Mouse (Mus musculus): Measurements from ENCODE around the gene Slc5a5.

The Slc5a5 gene

GRCm38 (mm10) chr8:70892022-70892895 is at the start of gene Slc5a5:
Slc5a5 (minus strand) TSS chr8:70892757.
- no peak for DNase-seq

DNA sequence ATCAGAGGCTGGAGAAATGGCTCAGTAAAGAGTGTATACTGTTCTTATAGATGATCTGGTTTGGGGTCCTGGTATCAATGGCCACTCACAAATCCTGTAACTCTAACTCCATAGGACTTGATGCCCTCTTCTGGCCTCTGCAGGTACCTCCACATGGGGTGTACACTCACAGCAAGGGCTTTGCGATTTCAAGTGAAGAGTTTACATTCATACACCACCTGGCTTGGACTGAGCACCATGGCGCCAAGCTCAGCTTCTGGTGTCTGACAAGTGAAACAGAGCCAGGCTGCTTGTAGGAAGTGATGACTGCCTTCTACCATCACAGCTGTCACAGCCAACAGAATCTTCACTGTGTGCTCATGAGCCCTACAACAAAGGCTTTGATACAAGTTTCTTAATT is 48.9 kb upstream of the Slc5a5 start:
- DNase-seq, result no peak

- DNase-seq, result no peak
Observed at GRCm38 (mm10) chr8:70937200-70937599, 44.6 kb upstream of the Slc5a5 start.

- DNase-seq, result no peak
Observed at GRCm38 (mm10) chr8:70934786-70935185, 42.2 kb upstream of the Slc5a5 start.

- DNase-seq, result no peak
Observed at GRCm38 (mm10) chr8:70933036-70933435, 40.5 kb upstream of the Slc5a5 start.

DNA sequence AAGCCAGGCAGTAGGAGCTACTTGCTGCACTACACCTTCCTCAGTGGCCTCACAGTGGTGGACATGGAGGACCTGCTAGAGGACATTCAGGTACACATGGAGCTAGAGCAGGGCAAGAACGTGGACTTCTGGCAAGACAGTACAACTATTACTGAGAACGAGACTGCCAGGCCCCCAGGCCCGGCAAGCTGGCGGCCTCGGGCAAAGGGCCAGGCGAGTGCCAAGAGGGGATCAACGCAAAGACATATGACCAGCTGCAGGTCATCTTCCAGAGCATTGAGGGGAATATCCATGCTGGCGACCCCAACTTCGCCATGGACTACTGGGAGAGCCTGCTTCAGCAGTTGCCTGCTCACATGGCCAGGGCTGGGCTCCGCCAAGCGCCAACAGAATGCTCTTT is 39.2 kb upstream of the Slc5a5 start:
- DNase-seq, result no peak

DNA sequence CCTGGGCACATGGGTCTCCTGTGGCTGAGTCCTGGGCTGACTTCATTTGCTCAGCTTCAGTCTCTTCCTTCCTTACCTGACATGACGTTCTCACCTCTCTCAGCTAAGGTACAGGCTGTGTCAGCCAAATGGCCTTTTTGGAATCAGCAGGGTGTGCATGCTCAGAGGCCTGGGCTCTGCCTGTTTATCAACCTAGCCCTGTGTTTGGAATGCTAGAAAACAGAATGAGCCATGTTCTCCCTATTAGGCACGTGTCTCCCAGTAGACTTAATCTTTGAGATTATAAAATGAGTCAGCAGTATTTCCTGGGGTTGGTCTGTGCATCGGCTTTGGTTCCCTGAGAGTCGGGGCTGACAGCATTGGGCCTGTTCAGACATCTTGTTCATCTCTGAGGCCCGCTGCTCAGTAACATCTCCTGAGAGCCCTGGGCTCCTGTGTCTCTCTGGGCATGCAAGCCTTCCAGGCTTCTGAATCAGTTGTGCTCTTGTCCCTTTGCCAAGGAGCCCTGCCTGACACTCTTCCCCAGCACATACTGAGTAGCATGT is 36.3 kb upstream of the Slc5a5 start:
- no peak for DNase-seq

DNA sequence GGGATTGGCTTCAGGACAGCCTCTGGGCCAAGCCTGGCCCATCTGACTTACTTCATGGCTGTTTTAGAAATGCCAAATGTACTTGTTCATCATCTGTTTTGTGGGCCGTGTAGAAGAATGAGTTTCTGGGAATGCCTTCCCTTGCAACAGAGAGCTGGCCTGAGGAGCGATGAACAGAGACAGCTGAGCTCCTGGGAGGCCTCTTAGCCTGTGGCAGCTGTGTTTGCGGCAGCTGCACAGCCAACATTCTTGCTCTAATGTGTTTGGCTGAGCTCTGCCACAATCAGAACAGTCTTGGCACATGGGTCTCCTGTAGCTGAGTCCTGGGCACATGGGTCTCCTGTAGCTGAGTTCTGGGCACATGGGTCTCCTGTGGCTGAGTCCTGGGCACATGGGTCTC is 35.5 kb upstream of the Slc5a5 start:
- DNase-seq, result no peak

GRCm38 (mm10) chr8:70926396-70926795 is 33.8 kb upstream of the Slc5a5 start:
- DNase-seq, result no peak

DNA sequence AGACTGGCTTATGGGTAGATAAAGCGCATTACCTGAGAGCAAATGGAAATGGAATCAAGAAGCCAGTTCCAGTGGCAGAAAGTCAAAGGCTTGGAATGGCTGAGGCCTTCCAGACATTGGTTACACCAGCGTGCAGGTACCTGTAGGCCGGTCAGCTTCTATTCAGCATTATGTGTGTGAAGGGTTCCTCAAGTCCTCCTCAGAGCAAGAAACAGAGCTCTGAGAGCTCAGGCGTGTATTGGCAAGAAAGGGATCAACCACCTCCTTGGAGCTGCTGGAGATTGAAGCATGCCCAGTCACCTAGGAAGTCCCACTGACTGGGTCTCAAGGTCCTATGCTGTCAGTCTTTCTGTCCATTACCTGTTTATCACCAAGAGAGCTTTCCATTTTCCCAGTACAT is 33.2 kb upstream of the Slc5a5 start:
- DNase-seq, result no peak

DNA sequence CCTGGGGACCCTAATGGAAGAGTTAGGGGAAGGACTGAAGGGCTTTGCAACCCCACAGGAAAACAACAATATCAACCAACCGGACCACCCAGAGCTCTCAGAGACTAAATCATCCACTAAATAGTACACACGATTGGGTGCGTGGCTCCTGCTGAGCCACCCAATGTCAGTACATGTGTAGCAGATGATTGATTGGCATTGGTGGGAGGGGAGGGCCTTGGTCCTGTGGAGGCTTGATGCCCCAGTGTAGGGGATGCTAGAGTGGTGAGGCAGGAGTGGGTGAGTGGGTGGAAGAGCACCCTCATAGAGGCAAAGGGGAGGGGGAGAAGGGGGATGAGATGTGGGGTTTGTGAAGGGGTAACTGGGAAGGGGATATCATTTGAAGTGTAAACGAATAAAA is 31.6 kb upstream of the Slc5a5 start:
- no peak for DNase-seq

- no peak for DNase-seq
Observed at GRCm38 (mm10) chr8:70920049-70920922, 27.7 kb upstream of the Slc5a5 start.

GRCm38 (mm10) chr8:70914704-70915103 is 22.1 kb upstream of the Slc5a5 start:
- DNase-seq, result no peak

DNA sequence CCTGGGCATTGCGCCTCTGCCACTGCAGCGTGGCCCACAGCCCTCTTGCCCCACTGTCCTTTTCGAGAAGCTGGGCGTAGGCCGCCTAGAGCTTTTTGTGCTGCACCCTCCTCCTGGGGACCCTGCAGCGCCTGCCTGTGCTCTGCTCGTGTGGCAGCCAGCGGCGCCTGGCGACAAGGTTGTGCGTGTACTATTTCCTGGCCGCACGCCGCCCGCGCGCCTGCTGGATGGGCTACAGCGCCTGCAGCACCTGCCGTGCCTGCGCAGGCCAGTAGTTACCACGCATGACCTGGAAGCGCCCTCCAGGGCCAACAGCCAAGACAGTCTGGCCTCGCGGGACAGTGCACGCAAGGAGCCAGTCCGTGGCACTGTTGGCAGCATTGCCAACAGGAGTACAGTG is 21.0 kb upstream of the Slc5a5 start:
- DNase-seq, result no peak

DNA sequence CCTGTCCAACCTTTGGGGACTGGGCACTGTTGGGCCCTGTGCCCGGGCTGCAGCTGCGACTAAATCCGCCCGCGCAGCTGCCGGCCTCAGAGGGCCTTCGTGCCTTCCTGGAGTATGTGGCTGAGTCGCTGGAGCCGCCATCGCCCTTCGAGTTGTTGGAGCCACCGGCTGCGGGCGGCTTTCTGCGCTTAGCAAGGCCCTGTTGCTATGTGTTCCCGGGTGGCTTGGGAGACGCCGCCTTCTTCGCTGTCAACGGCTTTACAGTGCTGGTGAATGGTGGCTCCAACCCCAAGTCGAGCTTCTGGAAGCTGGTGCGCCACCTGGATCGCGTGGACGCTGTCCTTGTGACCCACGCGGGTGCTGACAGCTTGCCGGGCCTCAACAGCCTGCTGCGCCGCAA is 20.4 kb upstream of the Slc5a5 start:
- no peak for DNase-seq

- no peak for DNase-seq
Observed at GRCm38 (mm10) chr8:70911596-70911995, 19.0 kb upstream of the Slc5a5 start.

DNA sequence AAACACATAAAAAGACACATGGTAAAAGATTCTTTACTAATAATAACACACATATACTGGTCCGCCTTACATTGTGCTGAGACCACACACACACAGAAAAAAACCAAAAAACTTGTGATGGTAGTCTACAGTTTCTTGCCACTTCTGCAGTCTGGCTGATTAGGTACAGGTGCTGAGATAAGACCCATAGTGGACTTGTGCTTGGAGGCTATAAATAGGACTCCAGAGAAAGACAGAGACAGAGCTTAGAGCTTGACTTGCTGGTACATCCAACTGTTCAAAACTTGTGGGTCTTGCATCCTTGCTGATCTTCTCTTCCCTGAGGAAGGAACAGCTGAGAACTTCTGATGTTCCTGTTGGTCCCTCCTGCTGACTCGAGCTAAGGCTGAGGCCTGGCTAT is 15.0 kb upstream of the Slc5a5 start:
- no peak for DNase-seq

DNA sequence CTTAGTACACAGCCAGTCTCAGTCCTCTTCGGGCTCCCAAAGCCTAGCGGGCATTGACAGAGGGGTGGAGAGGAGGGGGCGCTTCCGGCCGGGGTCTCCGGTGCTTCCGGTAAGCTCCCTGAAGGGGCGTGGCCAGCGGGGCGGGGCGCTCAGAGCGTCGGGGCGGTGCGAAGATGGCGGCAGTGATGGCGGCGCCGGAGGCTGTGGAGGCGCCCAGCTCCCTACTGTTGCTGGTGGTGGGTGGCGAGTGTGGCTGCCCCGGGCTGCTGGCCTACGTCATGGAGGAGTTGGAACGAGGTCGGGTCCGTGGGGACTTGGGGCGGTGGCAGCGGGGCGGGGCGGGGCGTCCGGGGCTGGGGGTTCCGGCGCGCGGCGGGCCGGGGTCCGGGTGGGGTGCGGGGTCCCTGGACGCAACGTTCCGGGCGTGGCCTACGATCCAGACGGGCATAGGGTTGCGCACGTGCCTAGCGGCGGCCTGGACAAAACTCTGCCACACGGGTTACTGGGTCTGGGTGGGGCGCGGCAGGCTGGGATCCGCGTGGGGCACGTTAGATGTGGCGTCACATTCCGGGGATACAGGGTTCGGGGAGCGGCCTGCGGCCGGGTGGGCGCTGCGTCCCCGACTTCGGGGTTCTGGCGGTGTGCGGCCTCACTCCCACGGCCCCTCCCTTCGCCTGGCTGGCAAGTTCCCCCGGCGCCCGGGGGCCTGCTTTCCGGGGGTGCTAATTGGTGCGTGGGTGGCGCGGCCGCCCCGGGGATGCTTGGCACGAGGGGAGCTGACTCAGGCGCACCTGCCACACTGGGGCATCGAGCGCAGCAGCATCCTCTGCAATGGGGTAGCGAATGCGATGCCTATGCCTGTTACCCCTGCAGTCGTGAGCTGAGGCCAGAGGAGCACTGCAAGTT is 13.5 kb upstream of the Slc5a5 start, which contains the start of gene Map1s:
TSS of gene Map1s (plus strand) at position 102 of the 906 bp plus-strand sequence.
- peak; percentile 81 for DNase-seq

- DNase-seq, result no peak
Observed at GRCm38 (mm10) chr8:70905463-70905830, 12.9 kb upstream of the Slc5a5 start.

- peak; percentile 35 for DNase-seq
Observed at GRCm38 (mm10) chr8:70904532-70904931, 12.0 kb upstream of the Slc5a5 start.

- peak; percentile 3 for DNase-seq
Observed at GRCm38 (mm10) chr8:70903582-70903981, 11.0 kb upstream of the Slc5a5 start.

- DNase-seq, result peak; percentile 11
Observed at GRCm38 (mm10) chr8:70903112-70903511, 10.6 kb upstream of the Slc5a5 start.

DNA sequence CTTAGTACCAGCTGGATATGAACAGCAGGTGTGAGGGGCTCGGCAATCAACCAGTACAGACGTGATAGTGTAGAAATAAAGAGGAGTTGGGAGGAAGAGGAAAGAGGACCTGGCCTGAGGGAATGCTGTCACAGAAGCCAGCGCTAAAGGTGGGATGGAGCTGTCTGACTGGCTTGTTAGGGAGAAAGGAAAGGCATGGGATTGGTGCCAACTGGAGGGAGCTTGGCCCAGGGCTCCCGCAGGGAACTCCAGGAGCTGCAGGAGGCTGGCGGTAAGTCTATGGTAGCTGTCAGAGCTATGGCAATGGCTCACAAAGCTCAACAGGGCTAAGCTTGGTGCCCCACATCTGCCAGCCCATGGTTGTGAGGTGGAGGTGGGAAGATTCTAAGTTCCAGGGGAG is 9.7 kb upstream of the Slc5a5 start:
- peak; percentile 18 for DNase-seq
